Mouse (Mus musculus): ENCODE results near the gene Cbwd1.
"Not testable (repeated sequence)": the region's sequence is repeated elsewhere in the genome, so short reads cannot be mapped to it uniquely, and the experiment has no call there.

Gene Cbwd1

DNA sequence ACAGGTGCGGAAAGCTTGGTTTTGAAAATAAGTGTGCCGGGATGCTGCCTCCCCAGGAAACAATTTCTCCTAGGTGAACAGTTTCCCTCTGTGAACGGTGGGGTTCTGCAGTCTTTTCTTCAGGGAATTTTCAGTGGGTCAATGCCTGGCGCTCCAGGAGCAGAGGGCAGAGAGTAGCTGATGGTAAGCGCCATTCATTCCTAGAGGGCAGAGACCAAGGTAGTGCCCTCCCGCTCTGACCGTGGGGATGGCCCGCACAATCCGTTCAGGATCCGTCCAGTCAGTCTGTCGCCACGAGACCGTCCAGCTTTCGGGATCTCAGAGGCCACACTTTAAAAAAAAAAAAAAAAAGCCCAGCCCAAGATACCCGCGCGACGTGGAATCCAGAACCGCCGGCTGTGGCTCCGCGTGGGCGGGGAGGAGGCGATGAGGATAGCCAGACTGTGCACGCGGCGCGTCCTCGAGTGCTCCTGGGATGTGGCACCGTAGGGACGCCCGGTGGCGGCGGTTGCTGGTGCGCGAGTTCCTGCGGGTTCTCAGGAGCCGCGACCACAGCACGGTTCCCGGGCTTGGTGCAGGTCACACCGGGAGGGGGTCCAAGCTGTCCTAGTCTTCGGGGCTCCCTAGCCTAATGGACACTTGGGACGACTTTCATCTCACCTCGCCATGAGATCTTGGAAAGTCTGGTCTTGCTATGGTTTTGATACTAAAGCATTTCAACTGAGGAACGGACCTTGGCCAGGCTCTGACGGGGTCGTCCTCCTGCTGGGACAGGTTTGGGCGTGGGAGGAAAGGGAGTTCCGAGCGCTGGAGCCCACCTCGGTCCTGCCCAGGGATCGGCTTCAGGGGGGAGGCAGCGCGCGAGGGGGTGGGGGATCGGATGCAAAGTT, 64.2 kb downstream of the Cbwd1 start:
- DNase-seq (ENCODE audit: low spot score) = no peak

DNA sequence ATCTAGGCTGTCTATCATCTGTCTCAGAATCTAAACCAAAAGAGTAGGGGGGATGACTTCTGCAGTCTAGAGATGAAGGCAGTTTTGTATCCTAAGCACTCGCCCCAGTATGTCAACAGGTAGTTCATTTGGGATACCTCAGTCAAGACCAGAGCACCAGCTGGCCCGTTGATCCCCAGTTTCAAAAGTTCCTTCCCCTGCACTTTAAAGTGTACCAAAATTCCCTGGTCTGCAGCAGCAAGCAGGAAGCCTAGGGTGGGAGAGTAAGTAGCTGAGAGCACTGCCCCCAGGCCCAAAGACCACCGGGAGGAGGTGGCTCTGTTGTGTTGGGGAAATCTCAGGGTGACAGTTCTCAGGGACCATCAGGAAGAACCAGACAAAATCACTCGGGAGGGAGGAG, 64.9 kb downstream of the Cbwd1 start:
- no peak for DNase-seq (ENCODE audit: low spot score)

DNA sequence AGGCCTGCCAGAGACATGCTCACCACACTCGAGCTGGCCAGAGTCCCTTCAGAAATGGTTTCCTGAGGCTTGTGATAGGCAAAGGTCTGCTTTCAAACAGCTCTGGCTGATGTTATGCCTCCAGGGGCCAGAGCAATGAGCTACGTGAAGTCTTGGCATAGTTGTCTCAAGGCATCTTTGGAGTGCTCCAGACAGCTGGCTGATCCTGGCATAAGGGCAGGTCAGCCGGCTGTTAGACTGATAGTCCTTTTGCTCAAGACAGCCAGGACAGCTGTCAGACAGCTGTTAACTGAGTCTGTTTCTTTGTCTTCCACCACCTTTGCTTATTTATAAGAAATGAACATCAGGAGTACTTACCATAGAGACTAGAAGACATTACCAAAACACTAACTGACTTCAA, 74.5 kb downstream of the Cbwd1 start:
- DNase-seq (ENCODE audit: low spot score) = no peak

DNA sequence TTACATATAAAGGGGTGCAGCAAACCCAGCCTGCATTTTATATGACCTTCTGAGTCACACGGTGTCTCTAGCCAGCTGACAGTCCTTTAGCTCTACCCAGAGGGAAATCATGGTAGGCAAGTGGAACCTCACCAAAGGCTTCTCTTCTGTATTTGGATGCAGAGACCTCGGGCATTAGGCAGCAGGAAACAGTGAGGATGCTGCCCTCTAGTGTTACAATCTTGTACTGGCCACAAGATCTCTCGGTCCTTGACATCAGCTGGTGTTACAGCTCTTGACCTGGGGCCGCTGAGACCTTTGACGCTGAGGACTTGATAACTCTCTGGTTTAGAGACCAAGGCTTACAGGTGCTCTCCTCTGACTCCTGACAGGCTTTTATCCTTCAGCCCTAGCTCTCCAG, 75.9 kb downstream of the Cbwd1 start:
- DNase-seq (ENCODE audit: low spot score) = peak; percentile 75

DNA sequence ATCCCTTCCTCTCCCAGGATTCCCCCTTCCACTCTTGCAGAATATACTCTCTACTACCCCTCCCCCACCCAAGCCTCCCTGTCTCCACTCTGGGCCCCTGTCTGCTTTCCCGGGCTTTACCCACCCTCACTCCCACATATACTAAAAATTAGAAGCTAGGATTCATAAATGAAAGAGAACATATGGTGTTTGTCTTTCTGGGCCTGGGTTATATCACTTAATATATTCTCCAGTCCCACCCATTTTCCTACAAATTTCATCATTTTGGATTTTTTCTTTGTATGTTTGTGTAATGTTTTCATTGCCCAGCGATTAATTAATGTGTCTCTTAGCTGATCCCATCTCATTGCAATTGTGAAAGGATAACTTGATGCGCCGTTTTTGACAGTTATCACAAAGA, 80.2 kb downstream of the Cbwd1 start:
- no peak for DNase-seq (ENCODE audit: low spot score)

DNA sequence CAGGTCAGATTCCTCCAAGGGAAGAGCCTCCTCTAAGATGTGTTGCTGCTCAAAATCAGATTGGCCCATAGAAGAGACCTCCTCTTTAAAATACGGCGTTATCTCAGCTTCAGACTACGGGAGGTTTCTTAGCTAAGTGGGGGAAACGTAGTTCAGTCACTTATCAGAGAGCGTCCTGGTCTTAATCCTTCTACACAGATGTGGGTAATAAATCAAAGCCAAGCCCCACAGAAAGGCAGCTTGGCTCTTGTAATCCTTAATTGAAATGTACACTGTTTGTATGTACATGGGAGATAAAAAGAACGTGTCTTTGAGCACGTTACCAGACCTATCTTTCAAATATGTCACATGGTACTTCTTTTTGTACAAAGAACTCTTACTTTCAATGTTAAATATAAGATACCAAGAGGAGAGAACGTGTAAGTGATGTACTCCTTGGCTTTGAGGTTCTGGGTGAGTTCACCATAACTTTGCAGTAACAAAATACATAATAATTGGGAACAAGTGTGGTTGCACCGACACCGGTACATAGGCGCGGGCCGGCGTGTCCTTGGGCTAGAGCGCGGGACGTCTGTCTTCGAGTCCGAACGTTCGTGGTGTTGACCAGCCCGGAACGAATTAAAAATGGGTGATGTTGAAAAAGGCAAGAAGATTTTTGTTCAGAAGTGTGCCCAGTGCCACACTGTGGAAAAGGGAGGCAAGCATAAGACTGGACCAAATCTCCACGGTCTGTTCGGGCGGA, 86.1 kb downstream of the Cbwd1 start, which contains the start of gene Gm10053:
Gm10053 (plus strand) TSS at position 558 of the 742 bp plus-strand sequence.
- DNase-seq (ENCODE audit: low spot score) = not testable (repeated sequence)

DNA sequence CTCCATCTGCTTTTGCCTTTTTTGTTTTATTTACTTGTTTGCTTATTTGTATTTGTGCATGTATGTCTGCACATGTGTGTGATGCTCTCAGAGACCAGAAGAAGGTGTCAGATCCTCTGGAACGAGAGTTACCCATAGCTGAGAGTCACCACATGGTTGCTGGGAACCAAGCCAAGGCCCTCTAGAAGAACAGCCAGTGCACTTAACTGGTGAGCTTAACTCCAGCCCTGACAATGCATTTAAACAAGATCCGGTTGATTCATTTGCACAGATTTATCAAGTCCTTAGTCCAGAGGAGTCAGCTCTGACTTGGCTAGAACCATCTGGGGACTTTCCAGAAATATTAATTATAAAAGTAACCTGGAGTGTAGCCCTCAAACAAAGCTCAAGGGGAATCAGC, 87.5 kb downstream of the Cbwd1 start:
- no peak for DNase-seq (ENCODE audit: low spot score)

DNA sequence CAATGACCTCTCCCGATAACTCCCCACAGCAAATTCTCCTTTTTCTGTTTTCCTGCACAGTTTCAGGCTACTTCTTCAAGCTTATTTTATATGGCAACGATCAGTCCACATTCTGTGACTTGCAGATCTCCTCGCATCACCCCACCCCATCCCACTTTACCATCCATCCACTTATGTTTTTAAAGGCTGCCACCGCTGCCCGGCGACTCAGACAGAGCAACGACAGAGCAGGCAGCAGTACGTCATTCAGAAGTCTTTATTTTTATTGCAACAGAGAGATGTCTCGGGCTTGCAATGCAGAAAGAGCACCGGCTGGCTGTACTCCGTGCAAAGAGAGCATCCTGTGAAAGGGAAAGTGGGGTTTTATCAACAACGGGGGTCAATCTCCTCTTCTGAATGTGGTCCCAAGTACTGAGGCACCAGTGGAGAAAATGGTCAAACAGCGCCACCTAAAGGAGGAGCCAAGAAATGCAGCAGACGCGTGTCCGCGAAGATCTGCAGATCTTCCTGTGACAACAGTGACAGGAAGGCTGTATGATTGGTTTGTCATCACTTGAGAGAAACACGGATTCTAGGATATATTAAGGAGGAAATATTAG, 90.3 kb downstream of the Cbwd1 start:
- DNase-seq (ENCODE audit: low spot score) = peak; percentile 65
